Mouse (Mus musculus) retina, postnatal 1 day (tissue): ENCODE measurements at regions not wholly inside any gene's neighbourhood (a gene's known extent, or its start where the extent isn't known, plus 50 kb on each side); places are given as distances from the start of the nearest gene placed in this dataset.

Experiments used
- DNase-seq: peaks from one replicate; pipeline ENCODE4 v3.0.0-alpha.2; 2012

GRCm38 (mm10) chr2:178598371-178598770 is 168.0 kb downstream of the Cdh26 start:
- DNase-seq = no peak

GRCm38 (mm10) chr2:178598836-178599235 is 168.5 kb downstream of the Cdh26 start:
- DNase-seq = no peak

- no peak for DNase-seq
Observed at GRCm38 (mm10) chr2:178603443-178603842, 173.1 kb downstream of the Cdh26 start.

GRCm38 (mm10) chr2:178606733-178607132 is 176.4 kb downstream of the Cdh26 start:
- no peak for DNase-seq

- no peak for DNase-seq
Observed at GRCm38 (mm10) chr2:178610211-178610975, 180.1 kb downstream of the Cdh26 start.

GRCm38 (mm10) chr2:178614761-178615160 is 184.4 kb downstream of the Cdh26 start:
- no peak for DNase-seq

- DNase-seq = no peak
Observed at GRCm38 (mm10) chr2:178622801-178623200, 192.5 kb downstream of the Cdh26 start.

- DNase-seq = no peak
Observed at GRCm38 (mm10) chr2:178624475-178624874, 194.1 kb downstream of the Cdh26 start.

GRCm38 (mm10) chr2:178624907-178625306 is 194.6 kb downstream of the Cdh26 start:
- no peak for DNase-seq

GRCm38 (mm10) chr2:178629756-178630155 is 199.4 kb downstream of the Cdh26 start:
- DNase-seq = peak; percentile 68

- DNase-seq = no peak
Observed at GRCm38 (mm10) chr2:178630511-178630910, 200.2 kb downstream of the Cdh26 start.

- DNase-seq = no peak
Observed at GRCm38 (mm10) chr2:178631336-178631735, 201.0 kb downstream of the Cdh26 start.

- no peak for DNase-seq
Observed at GRCm38 (mm10) chr2:178631966-178632365, 201.6 kb downstream of the Cdh26 start.

GRCm38 (mm10) chr2:178632831-178633585 is 202.7 kb downstream of the Cdh26 start:
- DNase-seq = no peak

GRCm38 (mm10) chr2:178634116-178634515 is 203.8 kb downstream of the Cdh26 start:
- peak; percentile 71 for DNase-seq

- peak; percentile 78 for DNase-seq
Observed at GRCm38 (mm10) chr2:178635685-178636084, 205.4 kb downstream of the Cdh26 start.

- DNase-seq = no peak
Observed at GRCm38 (mm10) chr2:178636901-178637300, 206.6 kb downstream of the Cdh26 start.

- DNase-seq = peak; percentile 76
Observed at GRCm38 (mm10) chr2:178642137-178643052, 212.1 kb downstream of the Cdh26 start.

GRCm38 (mm10) chr2:178643053-178643402 is 212.7 kb downstream of the Cdh26 start:
- no peak for DNase-seq

- DNase-seq = no peak
Observed at GRCm38 (mm10) chr2:178643841-178644240, 213.5 kb downstream of the Cdh26 start.

GRCm38 (mm10) chr2:178660071-178660470 is 229.7 kb downstream of the Cdh26 start:
- no peak for DNase-seq

GRCm38 (mm10) chr2:178662396-178662795 is 232.1 kb downstream of the Cdh26 start:
- DNase-seq = no peak

- DNase-seq = peak; percentile 88
Observed at GRCm38 (mm10) chr2:178664977-178665376, 234.6 kb downstream of the Cdh26 start.
